In the genomic region with DNA sequence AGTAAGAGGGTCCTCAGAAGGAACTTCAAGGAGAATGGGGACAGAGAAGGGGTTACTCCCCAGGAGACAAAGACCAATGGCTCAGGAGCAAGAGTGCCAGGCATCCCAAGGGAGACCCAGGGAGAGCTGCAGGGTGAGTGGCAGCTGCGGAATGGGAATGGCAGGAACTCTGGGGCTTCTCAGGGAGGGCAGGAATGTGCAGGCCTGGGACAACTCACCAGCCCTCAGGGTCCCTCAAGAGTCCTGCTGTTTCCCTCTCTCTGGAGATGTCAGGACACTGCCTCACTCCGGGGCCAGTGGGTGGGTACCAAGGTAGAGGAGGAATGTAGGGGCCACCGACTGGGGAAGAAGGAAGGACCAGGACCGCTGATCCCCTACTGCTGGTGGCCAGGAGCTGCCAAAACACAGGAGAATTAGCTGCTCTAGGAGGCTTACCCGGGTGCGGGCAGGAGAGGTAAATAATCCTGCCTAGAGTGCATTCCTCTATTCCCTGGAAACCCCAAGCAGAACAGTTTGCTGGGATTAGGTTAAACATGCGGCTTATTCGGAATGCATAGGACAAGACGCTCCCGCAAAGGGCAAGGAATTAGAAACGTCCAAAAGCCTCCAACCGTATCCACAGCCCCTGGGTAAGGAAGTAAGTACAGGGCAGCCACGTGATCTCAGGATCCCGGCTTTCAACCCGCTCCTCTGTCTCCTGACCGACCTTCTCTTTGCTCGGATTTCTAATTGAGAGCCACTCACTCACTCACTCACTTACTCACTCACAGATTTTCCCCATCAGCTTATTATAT, we compare ENCODE assay signal across 8 mouse cellular contexts. TPM values are rescaled to one million over a fixed set of nuclear protein-coding genes. Genes with fewer than 3 reads are reported as not detected.
DNase-seq lines count a peak whose midpoint lies in the region; ATAC-seq and TF ChIP-seq lines count a peak whose summit lies in the region.

No protein-coding gene starts in this region.

- peak overlapping the region; percentile 39 for H3K4me2 ChIP-seq in hindbrain, embryonic 16.5 days (ENCODE audit: low read length)
- peak overlapping the region; percentile 1; the same call in 1 of the 2 replicates for H3K4me2 ChIP-seq in liver, embryonic 11.5 days

- no peak for TF ChIP-seq EP300 in ES-Bruce4 (IDR thresholded peaks at IDR 0.05; ENCODE audit: insufficient read depth, low read depth, low read length)

- no peak overlapping the region for H3K27ac ChIP-seq in ES-Bruce4 (ENCODE audit: insufficient read depth, low read length)
- no peak overlapping the region for H3K27ac ChIP-seq in hindbrain, embryonic 16.5 days (ENCODE audit: low read depth, low read length)
- H3K27ac ChIP-seq in liver, embryonic 11.5 days (ENCODE audit: low read depth, low read length), result no peak overlapping the region

- no peaks in the 10 kb centered on the region for H3K4me1 ChIP-seq in ES-Bruce4 (ENCODE audit: control insufficient read depth, insufficient read depth, low read length)
- H3K4me1 ChIP-seq in hindbrain, embryonic 16.5 days (ENCODE audit: control insufficient read depth, insufficient read depth, low read depth, low read length), result peaks cover 11% of the 10 kb centered on the region
- no peaks in the 10 kb centered on the region for H3K4me1 ChIP-seq in liver, embryonic 11.5 days (replicated peaks; ENCODE audit: control insufficient read depth, insufficient read depth, low read length)

- DNase-seq in embryo, embryonic 10 days (ENCODE audit: low spot score), result peak; percentile 60
- peak; percentile 43 for DNase-seq in liver, embryonic 11.5 days (ENCODE audit: low spot score)
- DNase-seq in lung, postnatal 10 days, result no peak
- no peak for DNase-seq in left cerebral cortex, adult 11 months (ENCODE audit: low spot score)

- H3K9ac ChIP-seq in ES-Bruce4 (ENCODE audit: low read depth, poor library complexity, severe bottlenecking), result peak overlapping the region; percentile 18
- no peak overlapping the region for H3K9ac ChIP-seq in hindbrain, embryonic 16.5 days (ENCODE audit: low read depth, low read length)
- no peak overlapping the region for H3K9ac ChIP-seq in liver, embryonic 11.5 days (ENCODE audit: low read depth, low read length)

- TF ChIP-seq POLR2A in ES-Bruce4 (IDR thresholded peaks at IDR 0.05; ENCODE audit: insufficient read depth, low read length), result no peak

- no peaks in the 10 kb centered on the region for H3K9me3 ChIP-seq in ES-Bruce4 (replicated peaks; ENCODE audit: control insufficient read depth, insufficient read depth, low read length, poor library complexity, severe bottlenecking)
- H3K9me3 ChIP-seq in hindbrain, embryonic 16.5 days (ENCODE audit: control insufficient read depth, low read length), result no peaks in the 10 kb centered on the region
- no peaks in the 10 kb centered on the region for H3K9me3 ChIP-seq in liver, embryonic 11.5 days (ENCODE audit: control insufficient read depth, low read length)

- H3K4me3 ChIP-seq in ES-Bruce4 (ENCODE audit: low read depth, low read length), result peak overlapping the region; percentile 23; the same call in 1 of the 2 replicates
- no peak overlapping the region for H3K4me3 ChIP-seq in hindbrain, embryonic 16.5 days (ENCODE audit: low read length)
- no peak overlapping the region for H3K4me3 ChIP-seq in liver, embryonic 11.5 days (ENCODE audit: low read depth, low read length)

- 9% methylated on average over 17 of the region's 17 CpGs for WGBS in hindbrain, embryonic 16.5 days
- 17% methylated on average over 17 of the region's 17 CpGs for WGBS in liver, embryonic 11.5 days

- no peak for TF ChIP-seq CTCF in ES-Bruce4 (IDR thresholded peaks at IDR 0.05; ENCODE audit: low read depth, low read length)

- H3K36me3 ChIP-seq in ES-Bruce4 (ENCODE audit: control insufficient read depth, insufficient read depth, low read length, poor library complexity, severe bottlenecking), result no peaks in the 10 kb centered on the region
- H3K36me3 ChIP-seq in hindbrain, embryonic 16.5 days (ENCODE audit: control insufficient read depth, insufficient read depth, low read length), result no peaks in the 10 kb centered on the region
- no peaks in the 10 kb centered on the region for H3K36me3 ChIP-seq in liver, embryonic 11.5 days (ENCODE audit: control insufficient read depth, insufficient read depth, low read length)

- ATAC-seq in hindbrain, embryonic 16.5 days, result peak; percentile 32; the same call in 1 of the 2 replicates
- ATAC-seq in liver, embryonic 11.5 days (replicated peaks; ENCODE audit: low FRiP score), result no peak
- ATAC-seq in megakaryocyte progenitor cell, adult 5-6 weeks (replicated peaks; ENCODE audit: poor library complexity), result no peak
- ATAC-seq in inflammation-experienced regulatory T-cells, adult 6 months, result no peak

- H3K27me3 ChIP-seq in ES-Bruce4 (ENCODE audit: control insufficient read depth, insufficient read depth, low read length, poor library complexity, severe bottlenecking), result no peaks in the 10 kb centered on the region
- no peaks in the 10 kb centered on the region for H3K27me3 ChIP-seq in hindbrain, embryonic 16.5 days (replicated peaks; ENCODE audit: control insufficient read depth, insufficient read depth, low read length)
- no peaks in the 10 kb centered on the region for H3K27me3 ChIP-seq in liver, embryonic 11.5 days (replicated peaks; ENCODE audit: control insufficient read depth, insufficient read depth, low read length)

RNA-seq across cellular contexts. Expression of a gene that starts 32.0 kb away (rescaled TPM):
- 109 and 110 TPM in 2 replicates for polyA plus RNA-seq in ES-Bruce4 (2011; ENCODE audit: insufficient read depth, insufficient read length, low read depth, missing spikeins)
- 148 and 150 TPM in 2 replicates for polyA plus RNA-seq in hindbrain, embryonic 16.5 days (2015; fragmentation: Nextera tagmentation; extraction: Ambion mirVana)
- polyA plus RNA-seq in liver, embryonic 11.5 days (2014; fragmentation: Nextera tagmentation; extraction: Ambion mirVana), result 12.8 and 13.2 TPM in 2 replicates
- total RNA-seq in megakaryocyte progenitor cell, adult 5-6 weeks (2015), result 3.8 and 5.3 TPM in 2 replicates
- total RNA-seq in megakaryocyte progenitor cell, adult 5-6 weeks (2017), result 3.0 and 4.7 TPM in 2 replicates
- under 1 TPM in 1 of 3 experiments, not detected in 2; 0.51 TPM for polyA plus RNA-seq in inflammation-experienced regulatory T-cells, adult 6 months (2017; shearing (Covaris generic))

Comparison
In these comparisons a context has a peak if more than half of its experiments do, and no peak if none do; other contexts are left out.
1. DNase-seq: peak in embryo, embryonic 10 days (single experiment) and liver, embryonic 11.5 days (single experiment); none in lung, postnatal 10 days (single experiment) and left cerebral cortex, adult 11 months (single experiment).